ENCODE assay signal across 8 mouse cellular contexts in genomic region chr3:108283781-108284601, GRCm38 (mm10). TPM values are rescaled to one million over a fixed set of nuclear protein-coding genes. Genes with fewer than 3 reads are reported as not detected.
DNase-seq lines count a peak whose midpoint lies in the region; ATAC-seq lines count a peak whose summit lies in the region.

Gene Sort1 (plus strand): TSS chr3:108284082.

- intact Hi-C loops in heart, postnatal 14 days (cut with DNase I) = loop anchor here (1.0 to 10.0 kb wide), 3 partner anchors 53 to 271 kb away; no protein-coding TSS in a partner anchor

- peak within 1 kb of the TSS; percentile 97 for H3K4me3 ChIP-seq in forebrain, embryonic 15.5 days

- H3K27me3 ChIP-seq in forebrain, embryonic 15.5 days = no peaks in the 10 kb centered on the region

- DNase-seq in ES-CJ7 (ENCODE audit: low read depth, low spot score) = peak; percentile 89
- peak; percentile 76 for DNase-seq in cerebellum, adult 11 months
- peak; percentile 86 to 87 for DNase-seq in heart, postnatal 14 days
- DNase-seq in large intestine, adult 2 months (ENCODE audit: low read depth, low spot score) = no peak
- peak; percentile 86 to 91 for DNase-seq in lung, adult 18-20 months
- DNase-seq in testis, postnatal 14 days (ENCODE audit: low spot score) = peak; percentile 89

- H3K9me3 ChIP-seq in forebrain, embryonic 15.5 days = no peaks in the 10 kb centered on the region

- H3K9ac ChIP-seq in forebrain, embryonic 15.5 days (replicated peaks) = peak within 1 kb of the TSS; percentile 96

- peak within 1 kb of the TSS; percentile 70 for H3K4me2 ChIP-seq in forebrain, embryonic 15.5 days (replicated peaks)

- H3K36me3 ChIP-seq in forebrain, embryonic 15.5 days = peaks cover 8% of the 10 kb centered on the region; the same call in 1 of the 2 replicates

- peak within 1 kb of the TSS; percentile 85 for H3K27ac ChIP-seq in forebrain, embryonic 15.5 days (replicated peaks)

- under 1% methylated on average over 90 of the region's 109 CpGs for WGBS in forebrain, embryonic 15.5 days
- under 1% methylated on average over 102 of the region's 109 CpGs for WGBS in large intestine, adult 2 months

- ATAC-seq in forebrain, embryonic 15.5 days (replicated peaks) = peak; percentile 99
- ATAC-seq in neutrophil, adult 5-6 weeks (ENCODE audit: extremely low read depth, insufficient number of reproducible peaks, low FRiP score, poor library complexity, severe bottlenecking) = peak; percentile 45

- H3K4me1 ChIP-seq in forebrain, embryonic 15.5 days = peaks cover 55% of the 10 kb centered on the region

RNA-seq across cellular contexts. Expression of gene Sort1, which starts in this region (rescaled TPM):
- polyA plus RNA-seq in forebrain, embryonic 15.5 days (2015; fragmentation: Nextera tagmentation; extraction: Ambion mirVana) = 25.7 and 26.0 TPM in 2 replicates
- 10 to 100 TPM; 19.8 to 24.1 TPM for total RNA-seq in heart, postnatal 14 days (2021)
- polyA plus RNA-seq in large intestine, adult 2 months (2012; rRNA removed) = 52.4 and 52.6 TPM in 2 replicates
- total RNA-seq in neutrophil, adult 5-6 weeks (2017) = 24.7 and 26.2 TPM in 2 replicates
